Mouse (Mus musculus) heart, adult 9 months (tissue): ENCODE results near the gene Unk.
"Not testable (repeated sequence)": the region's sequence is repeated elsewhere in the genome, so short reads cannot be mapped to it uniquely, and the experiment has no call there.

Source experiments
- DNase-seq, 2 experiments: peaks; one replicate each; pipeline ENCODE4 v3.0.0; 2022; ENCODE audit warnings: low spot score in 2 of 2

Gene Unk

GRCm38 (mm10) chr11:116088741-116089394 lies 58.7 kb downstream of the Unk start:
- DNase-seq: peak in 1 of 2 experiments; percentile 58

GRCm38 (mm10) chr11:116089545-116089944 lies 59.4 kb downstream of the Unk start:
- no peak for DNase-seq

- DNase-seq: no peak
Measured at GRCm38 (mm10) chr11:116091591-116091990, 61.5 kb downstream of the Unk start.

- not testable (repeated sequence) for DNase-seq
Measured at GRCm38 (mm10) chr11:116092959-116093358, 62.8 kb downstream of the Unk start.

GRCm38 (mm10) chr11:116093771-116094565 lies 63.8 kb downstream of the Unk start:
- peak in 1 of 2 experiments; percentile 64 for DNase-seq

GRCm38 (mm10) chr11:116095573-116095972 lies 65.5 kb downstream of the Unk start:
- DNase-seq: peak; percentile 80 to 88

GRCm38 (mm10) chr11:116096213-116097108 lies 66.3 kb downstream of the Unk start:
- no peak for DNase-seq

- peak in 1 of 2 experiments; percentile 68 for DNase-seq
Measured at GRCm38 (mm10) chr11:116098711-116099460, 68.8 kb downstream of the Unk start.

- DNase-seq: no peak
Measured at GRCm38 (mm10) chr11:116099462-116099861, 69.3 kb downstream of the Unk start.

- peak; percentile 94 to 95 for DNase-seq
Measured at GRCm38 (mm10) chr11:116100385-116100784, 70.3 kb downstream of the Unk start.

GRCm38 (mm10) chr11:116100839-116101238 lies 70.7 kb downstream of the Unk start:
- no peak for DNase-seq

GRCm38 (mm10) chr11:116101931-116102381 lies 71.8 kb downstream of the Unk start:
- peak; percentile 84 to 89 for DNase-seq

- no peak for DNase-seq
Measured at GRCm38 (mm10) chr11:116102472-116102871, 72.3 kb downstream of the Unk start.

GRCm38 (mm10) chr11:116103572-116103971 lies 73.5 kb downstream of the Unk start:
- DNase-seq: no peak

GRCm38 (mm10) chr11:116104006-116104646 lies 74.0 kb downstream of the Unk start:
- peak; percentile 89 to 92 for DNase-seq

- DNase-seq: no peak
Measured at GRCm38 (mm10) chr11:116105065-116105464, 74.9 kb downstream of the Unk start.

- no peak for DNase-seq
Measured at GRCm38 (mm10) chr11:116106154-116106962, 76.2 kb downstream of the Unk start.

GRCm38 (mm10) chr11:116106963-116107776 lies 77.0 kb downstream of the Unk start:
- no peak for DNase-seq

- DNase-seq: no peak
Measured at GRCm38 (mm10) chr11:116107777-116108285, 77.7 kb downstream of the Unk start.
